Mouse (Mus musculus): ENCODE measurements at regions not wholly inside any gene's neighbourhood (a gene's known extent, or its start where the extent isn't known, plus 50 kb on each side); places are given as distances from the start of the nearest gene placed in this dataset.

GRCm38 (mm10) chr12:79993821-79994571 is 118.8 kb downstream of the Zfp36l1 start:
- no peak for TF ChIP-seq POLR2A (IDR thresholded peaks at IDR 0.05; ENCODE audit: borderline replicate concordance, control insufficient read depth, low read depth, low read length)
- no peak for TF ChIP-seq CTCF (IDR thresholded peaks at IDR 0.05; ENCODE audit: control insufficient read depth, insufficient read depth, low read length)
- WGBS = 30% methylated on average over 5 of the region's 5 CpGs
- Histone ChIP-seq H3K4me1 (ENCODE audit: control insufficient read depth, insufficient read depth, low read length) (peaks cover 5% of the 10 kb centered on the region; the same call in 1 of the 2 replicates), H3K4me3 (replicated peaks; ENCODE audit: control insufficient read depth, low read depth, low read length) (no peak overlapping the region), H3K27ac (ENCODE audit: control insufficient read depth, insufficient read depth, low read depth, low read length, poor library complexity) (no peak overlapping the region)

- 63% methylated on average over 5 of the region's 5 CpGs for WGBS
- Histone ChIP-seq H3K4me3 (replicated peaks; ENCODE audit: control insufficient read depth, low read depth, low read length) (no peak overlapping the region), H3K27ac (ENCODE audit: control insufficient read depth, insufficient read depth, low read depth, low read length, poor library complexity) (no peak overlapping the region), H3K4me1 (ENCODE audit: control insufficient read depth, insufficient read depth, low read length) (peaks cover 6% of the 10 kb centered on the region; the same call in 1 of the 2 replicates)
- TF ChIP-seq CTCF (IDR thresholded peaks at IDR 0.05; ENCODE audit: control insufficient read depth, insufficient read depth, low read length) (no peak), POLR2A (IDR thresholded peaks at IDR 0.05; ENCODE audit: borderline replicate concordance, control insufficient read depth, low read depth, low read length) (no peak)
Observed at GRCm38 (mm10) chr12:79991279-79991678, 121.5 kb downstream of the Zfp36l1 start.

- Histone ChIP-seq H3K27ac (ENCODE audit: control insufficient read depth, insufficient read depth, low read depth, low read length, poor library complexity) (no peak overlapping the region), H3K4me1 (ENCODE audit: control insufficient read depth, insufficient read depth, low read length) (peaks cover 6% of the 10 kb centered on the region; the same call in 1 of the 2 replicates), H3K4me3 (replicated peaks; ENCODE audit: control insufficient read depth, low read depth, low read length) (no peak overlapping the region)
- TF ChIP-seq POLR2A (IDR thresholded peaks at IDR 0.05; ENCODE audit: borderline replicate concordance, control insufficient read depth, low read depth, low read length) (no peak), CTCF (IDR thresholded peaks at IDR 0.05; ENCODE audit: control insufficient read depth, insufficient read depth, low read length) (no peak)
- 80% methylated on average over 4 of the region's 4 CpGs for WGBS
Observed at GRCm38 (mm10) chr12:79990751-79991150, 122.1 kb downstream of the Zfp36l1 start.

GRCm38 (mm10) chr12:79989582-79990110 is 123.2 kb downstream of the Zfp36l1 start:
- Histone ChIP-seq H3K27ac (ENCODE audit: control insufficient read depth, insufficient read depth, low read depth, low read length, poor library complexity) (peak overlapping the region; percentile 84; the same call in 1 of the 2 replicates), H3K4me3 (replicated peaks; ENCODE audit: control insufficient read depth, low read depth, low read length) (no peak overlapping the region)
- 70% methylated on average over 9 of the region's 9 CpGs for WGBS

GRCm38 (mm10) chr12:79988401-79989358 is 124.1 kb downstream of the Zfp36l1 start:
- H3K4me3 ChIP-seq (replicated peaks; ENCODE audit: control insufficient read depth, low read depth, low read length) = no peak overlapping the region
- H3K27ac ChIP-seq (ENCODE audit: control insufficient read depth, insufficient read depth, low read depth, low read length, poor library complexity) = peak overlapping the region; percentile 84
- H3K4me1 ChIP-seq (ENCODE audit: control insufficient read depth, insufficient read depth, low read length) = peaks cover 6% of the 10 kb centered on the region; the same call in 1 of the 2 replicates

More at GRCm38 (mm10) chr12:79989582-79990110, 123.2 kb downstream of the Zfp36l1 start:
- no peak for TF ChIP-seq CTCF (IDR thresholded peaks at IDR 0.05; ENCODE audit: control insufficient read depth, insufficient read depth, low read length)
- no peak for TF ChIP-seq POLR2A (IDR thresholded peaks at IDR 0.05; ENCODE audit: borderline replicate concordance, control insufficient read depth, low read depth, low read length)
- peaks cover 6% of the 10 kb centered on the region; the same call in 1 of the 2 replicates for H3K4me1 ChIP-seq (ENCODE audit: control insufficient read depth, insufficient read depth, low read length)

GRCm38 (mm10) chr12:79986241-79986976 is 126.4 kb downstream of the Zfp36l1 start:
- TF ChIP-seq POLR2A (IDR thresholded peaks at IDR 0.05; ENCODE audit: borderline replicate concordance, control insufficient read depth, low read depth, low read length) (no peak), CTCF (IDR thresholded peaks at IDR 0.05; ENCODE audit: control insufficient read depth, insufficient read depth, low read length) (no peak)
- H3K4me1 ChIP-seq (ENCODE audit: control insufficient read depth, insufficient read depth, low read length) = peaks cover 6% of the 10 kb centered on the region; the same call in 1 of the 2 replicates
- 39% methylated on average over 9 of the region's 9 CpGs for WGBS
- H3K4me3 ChIP-seq (replicated peaks; ENCODE audit: control insufficient read depth, low read depth, low read length) = no peak overlapping the region
- H3K27ac ChIP-seq (ENCODE audit: control insufficient read depth, insufficient read depth, low read depth, low read length, poor library complexity) = no peak overlapping the region

More at GRCm38 (mm10) chr12:79988401-79989358, 124.1 kb downstream of the Zfp36l1 start:
- TF ChIP-seq CTCF (IDR thresholded peaks at IDR 0.05; ENCODE audit: control insufficient read depth, insufficient read depth, low read length) = no peak
- TF ChIP-seq POLR2A (IDR thresholded peaks at IDR 0.05; ENCODE audit: borderline replicate concordance, control insufficient read depth, low read depth, low read length) = no peak
- 54% methylated on average over 11 of the region's 11 CpGs for WGBS

- no peak for TF ChIP-seq POLR2A (IDR thresholded peaks at IDR 0.05; ENCODE audit: borderline replicate concordance, control insufficient read depth, low read depth, low read length)
- no peak for TF ChIP-seq CTCF (IDR thresholded peaks at IDR 0.05; ENCODE audit: control insufficient read depth, insufficient read depth, low read length)
- Histone ChIP-seq H3K4me1 (ENCODE audit: control insufficient read depth, insufficient read depth, low read length) (peaks cover 6% of the 10 kb centered on the region; the same call in 1 of the 2 replicates), H3K4me3 (replicated peaks; ENCODE audit: control insufficient read depth, low read depth, low read length) (no peak overlapping the region), H3K27ac (ENCODE audit: control insufficient read depth, insufficient read depth, low read depth, low read length, poor library complexity) (no peak overlapping the region)
- WGBS = 52% methylated on average over 5 of the region's 5 CpGs
Observed at GRCm38 (mm10) chr12:79984985-79985747, 127.6 kb downstream of the Zfp36l1 start.

All from bone marrow, adult 2 months (tissue).